Mouse (Mus musculus): ENCODE results near the gene Zfp825. TPM values are rescaled to one million over a fixed set of nuclear protein-coding genes. Genes with fewer than 3 reads are reported as not detected.

The Zfp825 gene
- 10.6 and 11.2 TPM in 2 replicates for polyA plus RNA-seq (2021; fragmentation: Nextera tagmentation)
- long read RNA-seq, experiment 1, transcript Zfp825-203 (5 exons, 1,549 nt) = major isoform, 25 of 55 reads
- long read RNA-seq, experiment 1, transcript Zfp825-202 (4 exons, 1,406 nt) = minor isoform, 21 of 55 reads
- long read RNA-seq, experiment 1, partial matches to known transcripts = 0 of 55 reads
- long read RNA-seq, experiment 1, other reads (novel, unspliced or antisense) = 9 of 55 reads
- long read RNA-seq, experiment 2, partial matches to known transcripts = 0 of 10 reads
- long read RNA-seq, experiment 2, other reads (novel, unspliced or antisense) = 3 of 10 reads

GRCm38 (mm10) chr13:74493911-74494679 is at the start of gene Zfp825:
TSS of gene Zfp825 (minus strand) at chr13:74493992.

Other genes with a start within 250 kb of the Zfp825 start
- 0.13 and 0.61 TPM in 2 replicates for gene Ahrr, start 201.7 kb downstream of the Zfp825 start, polyA plus RNA-seq (2021; fragmentation: Nextera tagmentation)
- gene Pdcd6, start 176.4 kb downstream of the Zfp825 start, polyA plus RNA-seq (2021; fragmentation: Nextera tagmentation) = 157 and 192 TPM in 2 replicates
- 261 and 369 TPM in 2 replicates for gene Sdha, start 143.7 kb downstream of the Zfp825 start, polyA plus RNA-seq (2021; fragmentation: Nextera tagmentation)
- 66.5 and 68.2 TPM in 2 replicates for gene Ccdc127, start 143.7 kb downstream of the Zfp825 start, polyA plus RNA-seq (2021; fragmentation: Nextera tagmentation)
- gene Lrrc14b, start 130.0 kb downstream of the Zfp825 start, polyA plus RNA-seq (2021; fragmentation: Nextera tagmentation) = not detected in 2 replicates
- 2.2 and 2.7 TPM in 2 replicates for gene Zfp72, start 103.2 kb downstream of the Zfp825 start, polyA plus RNA-seq (2021; fragmentation: Nextera tagmentation)
- gene Ftl1-ps1, start 94.3 kb downstream of the Zfp825 start, polyA plus RNA-seq (2021; fragmentation: Nextera tagmentation) = 15.8 and 16.6 TPM in 2 replicates
- gene Erap1, start 145.6 kb upstream of the Zfp825 start, polyA plus RNA-seq (2021; fragmentation: Nextera tagmentation) = 2.8 and 4.9 TPM in 2 replicates